In genomic region chrX:162760958-162761515, GRCm38 (mm10) we compare ENCODE assay signal across 8 mouse cellular contexts. TPM values are rescaled to one million over a fixed set of nuclear protein-coding genes. Genes with fewer than 3 reads are reported as not detected.
A peak's percentile ranks its signal among the peaks of the same experiment; 100 is the strongest.
DNase-seq lines count a peak whose midpoint lies in the region; ATAC-seq lines count a peak whose summit lies in the region.

No protein-coding gene starts in this region.

- no peaks in the 10 kb centered on the region for H3K9me3 ChIP-seq in heart, embryonic 15.5 days (replicated peaks)
- no peaks in the 10 kb centered on the region for H3K9me3 ChIP-seq in limb, embryonic 10.5 days (replicated peaks)
- no peaks in the 10 kb centered on the region for H3K9me3 ChIP-seq in midbrain, embryonic 15.5 days

- H3K4me1 ChIP-seq in heart, embryonic 15.5 days (replicated peaks), result peaks cover 9% of the 10 kb centered on the region
- no peaks in the 10 kb centered on the region; the same call in none of the 2 replicates for H3K4me1 ChIP-seq in limb, embryonic 10.5 days
- H3K4me1 ChIP-seq in midbrain, embryonic 15.5 days, result peaks cover 6% of the 10 kb centered on the region

- 15% methylated on average over 40 of the region's 50 CpGs for WGBS in heart, embryonic 15.5 days
- 12% methylated on average over 45 of the region's 50 CpGs for WGBS in limb, embryonic 10.5 days
- 25% methylated on average over 37 of the region's 50 CpGs for WGBS in midbrain, embryonic 15.5 days

- H3K4me2 ChIP-seq in heart, embryonic 15.5 days, result peak overlapping the region; percentile 58
- peak overlapping the region; percentile 55 for H3K4me2 ChIP-seq in midbrain, embryonic 15.5 days

- H3K27ac ChIP-seq in heart, embryonic 15.5 days, result peak overlapping the region; percentile 98
- peak overlapping the region; percentile 92 for H3K27ac ChIP-seq in limb, embryonic 10.5 days
- H3K27ac ChIP-seq in midbrain, embryonic 15.5 days, result peak overlapping the region; percentile 89

- peak; percentile 45 for DNase-seq in embryo, embryonic 10.5 days (ENCODE audit: low spot score)
- DNase-seq in embryo, embryonic 10 days (ENCODE audit: low spot score), result no peak
- DNase-seq in B cell, adult 2 months, result peak; percentile 20 to 24
- DNase-seq in cerebellum, postnatal 10 days, result peak; percentile 60 to 63
- DNase-seq in limb, embryonic 10.5 days (ENCODE audit: low spot score), result no peak
- DNase-seq in yolk sac, embryonic 10.5 days (ENCODE audit: low spot score), result peak; percentile 18

- peak overlapping the region; percentile 86 for H3K9ac ChIP-seq in heart, embryonic 15.5 days
- H3K9ac ChIP-seq in midbrain, embryonic 15.5 days, result peak overlapping the region; percentile 55

- no peaks in the 10 kb centered on the region for H3K36me3 ChIP-seq in heart, embryonic 15.5 days
- H3K36me3 ChIP-seq in limb, embryonic 10.5 days, result peaks cover 28% of the 10 kb centered on the region
- H3K36me3 ChIP-seq in midbrain, embryonic 15.5 days (replicated peaks), result no peaks in the 10 kb centered on the region

- no peaks in the 10 kb centered on the region for H3K27me3 ChIP-seq in heart, embryonic 15.5 days
- peaks cover 43% of the 10 kb centered on the region for H3K27me3 ChIP-seq in limb, embryonic 10.5 days (ENCODE audit: low read depth, poor library complexity, severe bottlenecking)
- no peaks in the 10 kb centered on the region for H3K27me3 ChIP-seq in midbrain, embryonic 15.5 days (replicated peaks)

- H3K4me3 ChIP-seq in heart, embryonic 15.5 days, result peak overlapping the region; percentile 78
- H3K4me3 ChIP-seq in limb, embryonic 10.5 days, result peak overlapping the region; percentile 75
- H3K4me3 ChIP-seq in midbrain, embryonic 15.5 days, result peak overlapping the region; percentile 68

- ATAC-seq in heart, embryonic 15.5 days (replicated peaks; ENCODE audit: insufficient number of reproducible peaks, insufficient read depth, low FRiP score, low read depth), result peak; percentile 9; the same call in 1 of the 2 replicates
- peak; percentile 13 for ATAC-seq in midbrain, embryonic 15.5 days (replicated peaks)

RNA-seq across cellular contexts. Expression of gene Rbbp7, which starts 0.8 kb away (rescaled TPM):
- 408 and 421 TPM in 2 replicates for polyA plus RNA-seq in heart, embryonic 15.5 days (2015; fragmentation: Nextera tagmentation; extraction: Ambion mirVana)
- polyA plus RNA-seq in limb, embryonic 10.5 days (2016; fragmentation: Nextera tagmentation; extraction: Ambion mirVana), result 417 and 443 TPM in 2 replicates
- polyA plus RNA-seq in midbrain, embryonic 15.5 days (2015; fragmentation: Nextera tagmentation; extraction: Ambion mirVana), result 201 and 210 TPM in 2 replicates

Comparison
In these comparisons a context has a peak if more than half of its experiments do, and no peak if none do; other contexts are left out.
1. DNase-seq: peak in embryo, embryonic 10.5 days (single experiment), B cell, adult 2 months (2 of 2), cerebellum, postnatal 10 days (2 of 2) and yolk sac, embryonic 10.5 days (single experiment); none in embryo, embryonic 10 days (single experiment) and limb, embryonic 10.5 days (single experiment).
2. Peak in every context shown above with its lines, with median percentiles within 50 percentile points of each other: H3K27ac ChIP-seq and H3K4me3 ChIP-seq.